ENCODE assay signal across 26 mouse cellular contexts in genomic region chr3:102462703-102463336, GRCm38 (mm10). TPM values are rescaled to one million over a fixed set of nuclear protein-coding genes. Genes with fewer than 3 reads are reported as not detected.
"Had no signal": no experiment of that assay in that cellular context is flagged by ENCODE, and none has a peak within 500 bp of the region (broad histone marks: within the 10 kb centered on the region; RNA-seq: fewer than 3 reads in every experiment).

No protein-coding gene starts in this region.

- H3K4me3 ChIP-seq: layer of hippocampus, adult 2 months; limb, embryonic 10.5 days; limb, embryonic 13.5 days; liver, embryonic 12.5 days; liver, embryonic 15.5 days; lung, embryonic 15.5 days; midbrain, embryonic 12.5 days; midbrain, embryonic 15.5 days; myocyte; neural tube, embryonic 13.5 days; stomach, embryonic 15.5 days had no signal

- H3K27me3 ChIP-seq: midbrain, embryonic 15.5 days; stomach, embryonic 15.5 days had no signal

- DNase-seq: kidney, adult 18-20 months; kidney, adult 9 months; kidney, postnatal 14 days; layer of hippocampus, adult 9-11 months; liver; lung, adult 18-20 months; retina, postnatal 1 day; right cerebral cortex, postnatal 25 days; spleen, adult 18-20 months; thymus, adult 2 months; thymus, postnatal 14 days; thymus, postnatal 4 days had no signal

- H3K9me3 ChIP-seq: limb, embryonic 10.5 days; limb, embryonic 13.5 days; liver, embryonic 12.5 days; liver, embryonic 15.5 days; lung, embryonic 15.5 days; midbrain, embryonic 12.5 days; midbrain, embryonic 15.5 days; neural tube, embryonic 13.5 days; stomach, embryonic 15.5 days had no signal

- H3K27ac ChIP-seq: layer of hippocampus, adult 2 months; limb, embryonic 10.5 days; limb, embryonic 13.5 days; liver, embryonic 12.5 days; liver, embryonic 15.5 days; lung, embryonic 15.5 days; macrophage; midbrain, embryonic 12.5 days; midbrain, embryonic 15.5 days; neural tube, embryonic 13.5 days; stomach, embryonic 15.5 days had no signal

- H3K4me2 ChIP-seq: limb, embryonic 13.5 days; liver, embryonic 12.5 days; liver, embryonic 15.5 days; lung, embryonic 15.5 days; midbrain, embryonic 12.5 days; midbrain, embryonic 15.5 days; neural tube, embryonic 13.5 days; stomach, embryonic 15.5 days had no signal

- H3K4me1 ChIP-seq: liver, embryonic 12.5 days; liver, embryonic 15.5 days; lung, embryonic 15.5 days; midbrain, embryonic 12.5 days; midbrain, embryonic 15.5 days; neural tube, embryonic 13.5 days had no signal

- ATAC-seq: liver, embryonic 12.5 days; midbrain, embryonic 15.5 days had no signal

- H3K9ac ChIP-seq: limb, embryonic 13.5 days; liver, embryonic 12.5 days; liver, embryonic 15.5 days; lung, embryonic 15.5 days; midbrain, embryonic 12.5 days; midbrain, embryonic 15.5 days; neural tube, embryonic 13.5 days; stomach, embryonic 15.5 days had no signal

- H3K36me3 ChIP-seq: limb, embryonic 10.5 days; limb, embryonic 13.5 days; liver, embryonic 12.5 days; liver, embryonic 15.5 days; lung, embryonic 15.5 days; midbrain, embryonic 12.5 days; midbrain, embryonic 15.5 days; neural tube, embryonic 13.5 days; stomach, embryonic 15.5 days had no signal

RNA-seq across cellular contexts. Expression of gene Ngf, which starts 6.9 kb away (rescaled TPM):
- total RNA-seq: megakaryocyte, adult 5-6 weeks; neutrophil, adult 5-6 weeks had no signal
- polyA plus RNA-seq: macrophage had no signal
